Mouse (Mus musculus): ENCODE results near the gene Lrig1. TPM values are rescaled to one million over a fixed set of nuclear protein-coding genes. Genes with fewer than 3 reads are reported as not detected.

The Lrig1 gene
- polyA plus RNA-seq, 1 experiment: 7.4 TPM

- no peak overlapping the region for H3K4me3 ChIP-seq (ENCODE audit: extremely low read depth, insufficient read depth, insufficient read length)
- H3K27ac ChIP-seq (ENCODE audit: insufficient read depth, low read length): no peak overlapping the region
- no peaks in the 10 kb centered on the region for H3K27me3 ChIP-seq (ENCODE audit: control insufficient read depth, insufficient read depth, low read length)
- WGBS: 88% methylated on average over 6 of the region's 6 CpGs
- H3K36me3 ChIP-seq (ENCODE audit: control insufficient read depth, insufficient read depth, low read length): no peaks in the 10 kb centered on the region
- DNase-seq (ENCODE audit: low read depth in 1 of 2, low spot score in 2 of 2): no peak
- no peaks in the 10 kb centered on the region for H3K4me1 ChIP-seq (ENCODE audit: control insufficient read depth, insufficient read depth, insufficient read length)
- TF ChIP-seq CTCF (IDR thresholded peaks at IDR 0.05; ENCODE audit: extremely low read depth, insufficient read depth, insufficient read length, insufficient replicate concordance) (no peak), POLR2A (IDR thresholded peaks at IDR 0.05; ENCODE audit: low read depth, low read length) (no peak)
These were observed 41.9 kb downstream of the Lrig1 start for GRCm38 (mm10) chr6:94658136-94658480.

- Histone ChIP-seq H3K27me3 (ENCODE audit: control insufficient read depth, insufficient read depth, low read length) (no peaks in the 10 kb centered on the region), H3K27ac (ENCODE audit: insufficient read depth, low read length) (no peak overlapping the region), H3K4me3 (ENCODE audit: extremely low read depth, insufficient read depth, insufficient read length) (no peak overlapping the region), H3K36me3 (ENCODE audit: control insufficient read depth, insufficient read depth, low read length) (no peaks in the 10 kb centered on the region), H3K4me1 (ENCODE audit: control insufficient read depth, insufficient read depth, insufficient read length) (no peaks in the 10 kb centered on the region)
- no peak for DNase-seq (ENCODE audit: low read depth in 1 of 2, low spot score in 2 of 2)
- 86% methylated on average over 12 of the region's 12 CpGs for WGBS
- TF ChIP-seq CTCF (IDR thresholded peaks at IDR 0.05; ENCODE audit: extremely low read depth, insufficient read depth, insufficient read length, insufficient replicate concordance) (no peak), POLR2A (IDR thresholded peaks at IDR 0.05; ENCODE audit: low read depth, low read length) (no peak)
These were observed 42.5 kb downstream of the Lrig1 start for GRCm38 (mm10) chr6:94657204-94658135.

- TF ChIP-seq POLR2A (IDR thresholded peaks at IDR 0.05; ENCODE audit: low read depth, low read length): no peak
- TF ChIP-seq CTCF (IDR thresholded peaks at IDR 0.05; ENCODE audit: extremely low read depth, insufficient read depth, insufficient read length, insufficient replicate concordance): no peak
- no peak for DNase-seq (ENCODE audit: low read depth in 1 of 2, low spot score in 2 of 2)
- WGBS: 71% methylated on average over 5 of the region's 5 CpGs
- H3K36me3 ChIP-seq (ENCODE audit: control insufficient read depth, insufficient read depth, low read length): no peaks in the 10 kb centered on the region
- H3K27ac ChIP-seq (ENCODE audit: insufficient read depth, low read length): no peak overlapping the region
- no peaks in the 10 kb centered on the region for H3K27me3 ChIP-seq (ENCODE audit: control insufficient read depth, insufficient read depth, low read length)
- H3K4me1 ChIP-seq (ENCODE audit: control insufficient read depth, insufficient read depth, insufficient read length): no peaks in the 10 kb centered on the region
- H3K4me3 ChIP-seq (ENCODE audit: extremely low read depth, insufficient read depth, insufficient read length): no peak overlapping the region
These were observed 44.0 kb downstream of the Lrig1 start for GRCm38 (mm10) chr6:94655818-94656478.

GRCm38 (mm10) chr6:94653388-94654316, 46.3 kb downstream of the Lrig1 start:
- Histone ChIP-seq H3K27me3 (ENCODE audit: control insufficient read depth, insufficient read depth, low read length) (no peaks in the 10 kb centered on the region), H3K27ac (ENCODE audit: insufficient read depth, low read length) (no peak overlapping the region), H3K4me1 (ENCODE audit: control insufficient read depth, insufficient read depth, insufficient read length) (no peaks in the 10 kb centered on the region), H3K36me3 (ENCODE audit: control insufficient read depth, insufficient read depth, low read length) (no peaks in the 10 kb centered on the region), H3K4me3 (ENCODE audit: extremely low read depth, insufficient read depth, insufficient read length) (no peak overlapping the region)
- DNase-seq (ENCODE audit: low read depth in 1 of 2, low spot score in 2 of 2): no peak
- TF ChIP-seq CTCF (IDR thresholded peaks at IDR 0.05; ENCODE audit: extremely low read depth, insufficient read depth, insufficient read length, insufficient replicate concordance) (no peak), POLR2A (IDR thresholded peaks at IDR 0.05; ENCODE audit: low read depth, low read length) (no peak)
- 85% methylated on average over 10 of the region's 10 CpGs for WGBS

- H3K36me3 ChIP-seq (ENCODE audit: control insufficient read depth, insufficient read depth, low read length): no peaks in the 10 kb centered on the region
- WGBS: 89% methylated on average over 6 of the region's 6 CpGs
- 0 out of 2 replicates have a peak, but pooled peaks cover 2% of the 10 kb centered on the region for H3K4me1 ChIP-seq (ENCODE audit: control insufficient read depth, insufficient read depth, insufficient read length)
- no peak for TF ChIP-seq POLR2A (IDR thresholded peaks at IDR 0.05; ENCODE audit: low read depth, low read length)
- no peak for TF ChIP-seq CTCF (IDR thresholded peaks at IDR 0.05; ENCODE audit: extremely low read depth, insufficient read depth, insufficient read length, insufficient replicate concordance)
- no peak overlapping the region for H3K27ac ChIP-seq (ENCODE audit: insufficient read depth, low read length)
- no peak overlapping the region for H3K4me3 ChIP-seq (ENCODE audit: extremely low read depth, insufficient read depth, insufficient read length)
- no peak for DNase-seq (ENCODE audit: low read depth in 1 of 2, low spot score in 2 of 2)
- no peaks in the 10 kb centered on the region for H3K27me3 ChIP-seq (ENCODE audit: control insufficient read depth, insufficient read depth, low read length)
These were observed 47.2 kb downstream of the Lrig1 start for GRCm38 (mm10) chr6:94652659-94653213.

GRCm38 (mm10) chr6:94651541-94651940, 48.4 kb downstream of the Lrig1 start:
- no peaks in the 10 kb centered on the region for H3K27me3 ChIP-seq (ENCODE audit: control insufficient read depth, insufficient read depth, low read length)
- no peaks in the 10 kb centered on the region for H3K36me3 ChIP-seq (ENCODE audit: control insufficient read depth, insufficient read depth, low read length)
- H3K4me3 ChIP-seq (ENCODE audit: extremely low read depth, insufficient read depth, insufficient read length): no peak overlapping the region
- WGBS: 91% methylated on average over 17 of the region's 17 CpGs
- no peak for DNase-seq (ENCODE audit: low read depth in 1 of 2, low spot score in 2 of 2)
- TF ChIP-seq POLR2A (IDR thresholded peaks at IDR 0.05; ENCODE audit: low read depth, low read length) (no peak), CTCF (IDR thresholded peaks at IDR 0.05; ENCODE audit: extremely low read depth, insufficient read depth, insufficient read length, insufficient replicate concordance) (no peak)
- H3K4me1 ChIP-seq (ENCODE audit: control insufficient read depth, insufficient read depth, insufficient read length): 0 out of 2 replicates have a peak, but pooled peaks cover 3% of the 10 kb centered on the region
- H3K27ac ChIP-seq (ENCODE audit: insufficient read depth, low read length): no peak overlapping the region

Measured in spleen, adult 2 months (tissue).